ENCODE assay signal across 10 mouse cellular contexts in genomic region chr9:9673277-9674049, GRCm38 (mm10).
DNase-seq lines count a peak whose midpoint lies in the region; ATAC-seq lines count a peak whose summit lies in the region.
"Had no signal": no experiment of that assay in that cellular context is flagged by ENCODE, and none has a peak within 500 bp of the region (broad histone marks: within the 10 kb centered on the region; RNA-seq: fewer than 3 reads in every experiment).

No protein-coding gene starts in this region.

- no peak overlapping the region for H3K9ac ChIP-seq in hindbrain, embryonic 11.5 days (ENCODE audit: low read depth, low read length)
- no peak overlapping the region for H3K9ac ChIP-seq in intestine, embryonic 15.5 days

- peak; percentile 91 for ATAC-seq in hindbrain, embryonic 11.5 days (ENCODE audit: low FRiP score)
- ATAC-seq in intestine, embryonic 15.5 days: no peak

- 4% methylated on average over 13 of the region's 13 CpGs for WGBS in hindbrain, embryonic 11.5 days
- WGBS in intestine, embryonic 15.5 days: 12% methylated on average over 13 of the region's 13 CpGs

- H3K36me3 ChIP-seq in hindbrain, embryonic 11.5 days (ENCODE audit: control insufficient read depth, insufficient read depth, low read length): no peaks in the 10 kb centered on the region
- H3K36me3 ChIP-seq in intestine, embryonic 15.5 days: no peaks in the 10 kb centered on the region

- H3K4me3 ChIP-seq in hindbrain, embryonic 11.5 days (ENCODE audit: low read depth, low read length): no peak overlapping the region
- H3K4me3 ChIP-seq in intestine, embryonic 15.5 days (replicated peaks): no peak overlapping the region
- H3K4me3 ChIP-seq: layer of hippocampus, adult 2 months had no signal

- no peaks in the 10 kb centered on the region for H3K27me3 ChIP-seq in hindbrain, embryonic 11.5 days (ENCODE audit: control insufficient read depth, insufficient read depth, low read length)
- H3K27me3 ChIP-seq in intestine, embryonic 15.5 days (replicated peaks): no peaks in the 10 kb centered on the region

- H3K9me3 ChIP-seq in hindbrain, embryonic 11.5 days (ENCODE audit: control insufficient read depth, low read length): no peaks in the 10 kb centered on the region
- no peaks in the 10 kb centered on the region for H3K9me3 ChIP-seq in intestine, embryonic 15.5 days

- H3K4me1 ChIP-seq in hindbrain, embryonic 11.5 days (replicated peaks; ENCODE audit: control insufficient read depth, insufficient read depth, low read length): no peaks in the 10 kb centered on the region; the same call in 1 of the 2 replicates
- H3K4me1 ChIP-seq in intestine, embryonic 15.5 days (replicated peaks): no peaks in the 10 kb centered on the region

- no peak overlapping the region for H3K4me2 ChIP-seq in hindbrain, embryonic 11.5 days (replicated peaks; ENCODE audit: low read depth, low read length)
- H3K4me2 ChIP-seq in intestine, embryonic 15.5 days (replicated peaks): no peak overlapping the region

- peak; percentile 54 to 55 for DNase-seq in cerebellum, postnatal 14 days
- DNase-seq in cerebellum, adult 11-12 months: no peak
- DNase-seq in right cerebral cortex, postnatal 4 days: peak; percentile 2
- DNase-seq in right cerebral cortex, postnatal 25 days: no peak
- peak; percentile 35 for DNase-seq in hindbrain, embryonic 11.5 days (ENCODE audit: low spot score)
- DNase-seq in gastrocnemius, postnatal 4 days (ENCODE audit: low spot score in 2 of 2): no peak
- no peak for DNase-seq in yolk sac, embryonic 10.5 days (ENCODE audit: low spot score)

- no peak overlapping the region for H3K27ac ChIP-seq in hindbrain, embryonic 11.5 days (ENCODE audit: low read depth, low read length)
- H3K27ac ChIP-seq in intestine, embryonic 15.5 days: no peak overlapping the region
- H3K27ac ChIP-seq: layer of hippocampus, adult 2 months; macrophage had no signal

Comparison
In these comparisons a context has a peak if more than half of its experiments do, and no peak if none do; other contexts are left out.
1. DNase-seq: peak in cerebellum, postnatal 14 days (2 of 2), right cerebral cortex, postnatal 4 days (single experiment) and hindbrain, embryonic 11.5 days (single experiment); none in cerebellum, adult 11-12 months (single experiment), right cerebral cortex, postnatal 25 days (single experiment), gastrocnemius, postnatal 4 days (0 of 2) and yolk sac, embryonic 10.5 days (single experiment).